Mouse (Mus musculus): ENCODE measurements at regions not wholly inside any gene's neighbourhood (a gene's known extent, or its start where the extent isn't known, plus 50 kb on each side); places are given as distances from the start of the nearest gene placed in this dataset.

GRCm38 (mm10) chr6:93426141-93426540 is 482.8 kb upstream of the Adamts9 start:
- Histone ChIP-seq H3K4me3 (no peak overlapping the region), H3K27ac (ENCODE audit: poor library complexity, severe bottlenecking) (no peak overlapping the region), H3K9ac (no peak overlapping the region), H3K9me3 (replicated peaks) (no peaks in the 10 kb centered on the region), H3K36me3 (no peaks in the 10 kb centered on the region), H3K4me1 (replicated peaks) (0 out of 2 replicates have a peak, but pooled peaks cover 3% of the 10 kb centered on the region), H3K4me2 (no peak overlapping the region), H3K27me3 (replicated peaks) (no peaks in the 10 kb centered on the region)
- 52% methylated on average over 1 of the region's 1 CpGs for WGBS
- ATAC-seq (ENCODE audit: insufficient number of reproducible peaks, low FRiP score), result no peak

DNA sequence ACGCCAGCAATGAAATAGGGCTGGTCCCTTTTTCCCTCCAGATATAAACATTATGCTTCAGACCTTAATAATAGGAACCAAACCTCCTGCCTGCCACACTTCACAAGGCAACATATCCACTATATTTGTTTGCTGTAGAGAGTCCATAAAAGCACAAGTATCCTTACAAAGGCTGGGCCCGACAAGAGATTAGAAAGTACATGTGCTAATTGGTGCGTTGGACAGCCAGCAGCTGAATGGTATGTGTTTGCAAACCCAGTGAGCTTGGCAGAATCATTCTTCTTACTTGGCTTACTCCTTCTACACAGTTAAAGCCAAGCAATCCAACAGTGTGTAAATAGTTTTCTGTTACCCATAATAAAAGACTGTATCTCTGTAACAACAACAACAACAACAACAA is 479.6 kb upstream of the Adamts9 start:
- no peaks in the 10 kb centered on the region for H3K9me3 ChIP-seq (replicated peaks)
- WGBS, result 67% methylated on average over 3 of the region's 3 CpGs
- H3K4me3 ChIP-seq, result no peak overlapping the region
- no peak overlapping the region for H3K4me2 ChIP-seq
- ATAC-seq (ENCODE audit: insufficient number of reproducible peaks, low FRiP score), result no peak
- no peaks in the 10 kb centered on the region for H3K27me3 ChIP-seq (replicated peaks)
- H3K9ac ChIP-seq, result no peak overlapping the region
- no peaks in the 10 kb centered on the region for H3K36me3 ChIP-seq
- 0 out of 2 replicates have a peak, but pooled peaks cover 3% of the 10 kb centered on the region for H3K4me1 ChIP-seq (replicated peaks)
- no peak overlapping the region for H3K27ac ChIP-seq (ENCODE audit: poor library complexity, severe bottlenecking)

- no peaks in the 10 kb centered on the region for H3K36me3 ChIP-seq
These were observed 479.0 kb upstream of the Adamts9 start for GRCm38 (mm10) chr6:93422253-93422652.

DNA sequence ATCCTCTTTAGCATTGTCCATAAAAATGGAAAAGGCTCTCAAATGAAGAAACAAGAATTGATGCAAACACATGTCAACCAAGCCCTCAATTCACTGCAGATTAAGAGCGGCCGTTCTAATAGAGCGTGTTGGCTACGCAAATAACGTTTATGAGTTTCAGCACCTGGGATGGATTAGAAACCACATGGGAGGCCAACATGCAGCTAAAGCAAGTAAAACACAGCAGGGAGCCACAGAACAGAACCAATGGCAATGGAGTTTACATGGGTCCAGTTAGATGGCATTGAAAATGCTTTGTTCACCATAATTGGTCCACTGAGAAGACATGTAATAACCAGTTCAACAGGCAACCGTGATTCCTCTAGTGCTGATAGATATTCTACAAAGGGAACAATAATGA is 474.3 kb upstream of the Adamts9 start:
- no peak for ATAC-seq (ENCODE audit: insufficient number of reproducible peaks, low FRiP score)
- no peak overlapping the region for H3K4me3 ChIP-seq
- no peaks in the 10 kb centered on the region for H3K36me3 ChIP-seq
- H3K9me3 ChIP-seq (replicated peaks), result no peaks in the 10 kb centered on the region
- no peaks in the 10 kb centered on the region for H3K27me3 ChIP-seq (replicated peaks)
- H3K9ac ChIP-seq, result no peak overlapping the region
- no peak overlapping the region for H3K27ac ChIP-seq (ENCODE audit: poor library complexity, severe bottlenecking)
- no peak overlapping the region for H3K4me2 ChIP-seq
- WGBS, result 89% methylated on average over 6 of the region's 6 CpGs
- H3K4me1 ChIP-seq (replicated peaks), result 0 out of 2 replicates have a peak, but pooled peaks cover 6% of the 10 kb centered on the region

More at GRCm38 (mm10) chr6:93422253-93422652, 479.0 kb upstream of the Adamts9 start:
- no peaks in the 10 kb centered on the region for H3K9me3 ChIP-seq (replicated peaks)
- no peaks in the 10 kb centered on the region for H3K27me3 ChIP-seq (replicated peaks)
- 45% methylated on average over 4 of the region's 4 CpGs for WGBS
- no peak overlapping the region for H3K4me3 ChIP-seq
- H3K9ac ChIP-seq, result no peak overlapping the region
- no peak overlapping the region for H3K27ac ChIP-seq (ENCODE audit: poor library complexity, severe bottlenecking)
- no peak for ATAC-seq (ENCODE audit: insufficient number of reproducible peaks, low FRiP score)
- no peak overlapping the region for H3K4me2 ChIP-seq
- H3K4me1 ChIP-seq (replicated peaks), result 0 out of 2 replicates have a peak, but pooled peaks cover 3% of the 10 kb centered on the region

GRCm38 (mm10) chr6:93416006-93416405 is 472.7 kb upstream of the Adamts9 start:
- no peaks in the 10 kb centered on the region for H3K36me3 ChIP-seq
- no peak overlapping the region for H3K4me2 ChIP-seq
- 31% methylated on average over 1 of the region's 1 CpGs for WGBS
- no peaks in the 10 kb centered on the region for H3K9me3 ChIP-seq (replicated peaks)
- ATAC-seq (ENCODE audit: insufficient number of reproducible peaks, low FRiP score), result no peak
- H3K4me3 ChIP-seq, result no peak overlapping the region
- H3K9ac ChIP-seq, result no peak overlapping the region
- no peak overlapping the region for H3K27ac ChIP-seq (ENCODE audit: poor library complexity, severe bottlenecking)
- H3K27me3 ChIP-seq (replicated peaks), result no peaks in the 10 kb centered on the region
- H3K4me1 ChIP-seq (replicated peaks), result 0 out of 2 replicates have a peak, but pooled peaks cover 3% of the 10 kb centered on the region

GRCm38 (mm10) chr6:93411077-93411452 is 467.8 kb upstream of the Adamts9 start:
- Histone ChIP-seq H3K4me3 (no peak overlapping the region), H3K4me2 (no peak overlapping the region), H3K27me3 (replicated peaks) (no peaks in the 10 kb centered on the region), H3K27ac (ENCODE audit: poor library complexity, severe bottlenecking) (no peak overlapping the region), H3K9ac (no peak overlapping the region), H3K4me1 (replicated peaks) (no peaks in the 10 kb centered on the region), H3K36me3 (no peaks in the 10 kb centered on the region), H3K9me3 (replicated peaks) (no peaks in the 10 kb centered on the region)
- no peak for ATAC-seq (ENCODE audit: insufficient number of reproducible peaks, low FRiP score)
- WGBS, result 68% methylated on average over 3 of the region's 3 CpGs

GRCm38 (mm10) chr6:93410416-93411076 is 467.3 kb upstream of the Adamts9 start:
- 48% methylated on average over 5 of the region's 5 CpGs for WGBS
- no peak overlapping the region for H3K9ac ChIP-seq
- H3K9me3 ChIP-seq (replicated peaks), result no peaks in the 10 kb centered on the region
- ATAC-seq (ENCODE audit: insufficient number of reproducible peaks, low FRiP score), result no peak
- H3K27ac ChIP-seq (ENCODE audit: poor library complexity, severe bottlenecking), result no peak overlapping the region
- H3K4me1 ChIP-seq (replicated peaks), result no peaks in the 10 kb centered on the region
- H3K4me3 ChIP-seq, result no peak overlapping the region
- no peaks in the 10 kb centered on the region for H3K36me3 ChIP-seq
- H3K27me3 ChIP-seq (replicated peaks), result no peaks in the 10 kb centered on the region
- H3K4me2 ChIP-seq, result no peak overlapping the region

- H3K9me3 ChIP-seq (replicated peaks), result no peaks in the 10 kb centered on the region
These were observed 455.3 kb upstream of the Adamts9 start for GRCm38 (mm10) chr6:93398551-93398950.

DNA sequence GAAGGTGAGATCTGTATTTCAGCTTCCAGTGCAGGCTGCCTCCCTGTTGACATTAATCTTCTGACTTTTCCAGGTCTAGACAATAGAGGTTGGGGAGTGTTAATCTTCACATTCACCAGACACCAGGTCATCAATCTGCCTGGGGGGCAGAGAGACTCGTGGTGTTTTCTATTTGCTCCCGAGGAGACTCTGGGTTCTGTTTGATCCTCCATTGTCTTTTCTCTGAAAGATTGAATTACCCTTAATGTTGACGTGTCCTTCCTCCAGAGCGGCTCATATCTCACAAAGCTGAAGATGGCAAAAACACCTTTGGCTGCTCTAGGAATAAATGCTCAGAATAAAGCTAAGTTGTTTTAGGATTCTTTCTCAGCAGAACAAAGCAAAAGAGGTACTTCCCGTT is 453.8 kb upstream of the Adamts9 start:
- Histone ChIP-seq H3K4me1 (replicated peaks) (peaks cover 8% of the 10 kb centered on the region; the same call in 1 of the 2 replicates), H3K4me3 (no peak overlapping the region), H3K27me3 (replicated peaks) (no peaks in the 10 kb centered on the region), H3K4me2 (no peak overlapping the region), H3K9ac (no peak overlapping the region), H3K9me3 (replicated peaks) (no peaks in the 10 kb centered on the region), H3K27ac (ENCODE audit: poor library complexity, severe bottlenecking) (no peak overlapping the region), H3K36me3 (no peaks in the 10 kb centered on the region)
- ATAC-seq (ENCODE audit: insufficient number of reproducible peaks, low FRiP score), result no peak
- WGBS, result 39% methylated on average over 5 of the region's 5 CpGs

More at GRCm38 (mm10) chr6:93398551-93398950, 455.3 kb upstream of the Adamts9 start:
- Histone ChIP-seq H3K4me3 (no peak overlapping the region), H3K4me2 (no peak overlapping the region), H3K27me3 (replicated peaks) (no peaks in the 10 kb centered on the region), H3K4me1 (replicated peaks) (peaks cover 8% of the 10 kb centered on the region; the same call in 1 of the 2 replicates), H3K9ac (no peak overlapping the region), H3K36me3 (no peaks in the 10 kb centered on the region), H3K27ac (ENCODE audit: poor library complexity, severe bottlenecking) (no peak overlapping the region)
- ATAC-seq (ENCODE audit: insufficient number of reproducible peaks, low FRiP score), result no peak
- 65% methylated on average over 2 of the region's 2 CpGs for WGBS

DNA sequence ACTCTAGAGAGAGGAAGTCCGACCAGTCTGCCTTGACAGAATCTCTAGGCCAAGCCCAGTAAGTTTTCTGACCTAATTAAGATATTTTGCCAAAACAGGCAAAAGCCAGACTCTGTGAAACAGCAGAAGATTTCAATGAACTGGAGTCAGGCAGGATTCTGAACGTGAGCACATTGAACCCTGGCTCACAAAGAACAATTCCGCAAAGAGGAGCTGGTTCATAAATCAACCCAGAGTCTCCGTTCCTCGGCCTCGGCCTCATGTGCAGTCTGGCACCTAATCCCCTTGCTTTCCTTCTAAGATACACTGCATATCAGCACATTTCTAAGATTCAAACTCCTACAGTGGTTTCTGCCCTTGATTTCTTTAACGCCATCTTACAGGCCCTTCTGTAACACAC is 452.7 kb upstream of the Adamts9 start:
- Histone ChIP-seq H3K27ac (ENCODE audit: poor library complexity, severe bottlenecking) (no peak overlapping the region), H3K9ac (no peak overlapping the region), H3K4me3 (no peak overlapping the region), H3K4me1 (replicated peaks) (peaks cover 12% of the 10 kb centered on the region; the same call in 1 of the 2 replicates), H3K4me2 (no peak overlapping the region), H3K27me3 (replicated peaks) (no peaks in the 10 kb centered on the region), H3K9me3 (replicated peaks) (no peaks in the 10 kb centered on the region), H3K36me3 (no peaks in the 10 kb centered on the region)
- WGBS, result 68% methylated on average over 7 of the region's 7 CpGs
- ATAC-seq (ENCODE audit: insufficient number of reproducible peaks, low FRiP score), result no peak

- WGBS, result 39% methylated on average over 6 of the region's 6 CpGs
- Histone ChIP-seq H3K4me3 (no peak overlapping the region), H3K4me1 (replicated peaks) (peaks cover 12% of the 10 kb centered on the region; the same call in 1 of the 2 replicates), H3K9me3 (replicated peaks) (no peaks in the 10 kb centered on the region), H3K9ac (no peak overlapping the region), H3K27ac (ENCODE audit: poor library complexity, severe bottlenecking) (no peak overlapping the region), H3K27me3 (replicated peaks) (no peaks in the 10 kb centered on the region), H3K4me2 (no peak overlapping the region), H3K36me3 (no peaks in the 10 kb centered on the region)
- no peak for ATAC-seq (ENCODE audit: insufficient number of reproducible peaks, low FRiP score)
These were observed 452.0 kb upstream of the Adamts9 start for GRCm38 (mm10) chr6:93395296-93395695.

DNA sequence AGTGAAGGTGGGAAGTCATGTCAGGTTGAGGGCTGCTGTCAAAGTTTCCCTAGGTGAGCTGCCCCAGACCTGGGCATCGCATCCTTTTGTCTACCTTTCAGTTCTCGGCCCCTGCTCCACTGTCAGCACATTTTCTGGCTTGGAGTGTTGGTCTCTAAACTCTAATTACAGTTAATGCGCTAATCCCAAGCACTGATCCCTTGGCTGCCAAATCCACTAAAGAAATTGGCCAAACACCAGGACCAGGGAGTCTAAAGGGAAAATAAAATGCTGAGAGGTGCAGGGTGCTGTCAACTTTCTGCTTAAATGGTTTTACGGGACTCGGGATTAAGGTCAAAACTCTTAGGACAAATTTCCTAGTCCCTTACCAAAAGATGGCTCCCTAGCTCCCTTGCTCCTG is 450.3 kb upstream of the Adamts9 start:
- H3K4me3 ChIP-seq, result no peak overlapping the region
- no peaks in the 10 kb centered on the region for H3K36me3 ChIP-seq
- WGBS, result 82% methylated on average over 5 of the region's 5 CpGs
- H3K4me2 ChIP-seq, result no peak overlapping the region
- no peak overlapping the region for H3K9ac ChIP-seq
- no peaks in the 10 kb centered on the region for H3K27me3 ChIP-seq (replicated peaks)
- no peak overlapping the region for H3K27ac ChIP-seq (ENCODE audit: poor library complexity, severe bottlenecking)
- ATAC-seq (ENCODE audit: insufficient number of reproducible peaks, low FRiP score), result no peak
- peaks cover 12% of the 10 kb centered on the region; the same call in 1 of the 2 replicates for H3K4me1 ChIP-seq (replicated peaks)
- no peaks in the 10 kb centered on the region for H3K9me3 ChIP-seq (replicated peaks)
